Mouse (Mus musculus): Measurements from ENCODE around the gene Col1a1. TPM values are rescaled to one million over a fixed set of nuclear protein-coding genes. Genes with fewer than 3 reads are reported as not detected.
"Not testable (repeated sequence)": the region's sequence is repeated elsewhere in the genome, so short reads cannot be mapped to it uniquely, and the experiment has no call there.

Gene Col1a1
- total RNA-seq, 2 experiments from 2014 or later: 53.2 to 64.0 TPM

DNA sequence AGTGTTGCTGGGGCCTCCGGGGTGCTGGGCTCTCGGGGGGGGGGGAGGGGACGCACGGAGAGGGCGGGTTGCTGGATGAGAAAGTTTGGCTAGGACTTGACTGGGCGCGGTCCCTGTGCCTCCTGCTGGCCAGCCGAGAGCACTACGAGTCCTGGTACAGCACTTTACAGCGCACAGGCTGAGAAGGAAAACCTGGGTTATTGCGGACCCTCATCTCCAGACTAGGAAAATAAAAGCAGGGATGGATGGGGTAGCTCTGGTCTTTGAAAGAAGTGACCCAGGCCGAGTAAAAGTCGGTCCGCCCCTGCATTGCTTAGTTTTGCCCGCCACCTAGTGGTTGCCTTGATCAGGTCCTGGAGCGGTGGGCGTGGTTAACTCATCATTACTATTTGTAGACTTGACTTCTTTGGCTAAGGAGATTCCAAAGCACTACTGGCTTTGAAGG is 849 bp downstream of the Col1a1 start:
- intact Hi-C loops (cut with DNase I): loop anchor here (1.0 to 5.0 kb wide), 3 partner anchors 71 to 206 kb away; no protein-coding TSS in a partner anchor
- peak; percentile 80 to 91 for DNase-seq (ENCODE audit: extremely low spot score in 1 of 2, low spot score in 2 of 2)

GRCm38 (mm10) chr11:94937335-94937781 is 1.3 kb downstream of the Col1a1 start:
- DNase-seq (ENCODE audit: extremely low spot score in 1 of 2, low spot score in 2 of 2): peak; percentile 70 to 74
- intact Hi-C loops (cut with DNase I): loop anchor here (1.0 to 5.0 kb wide), 3 partner anchors 71 to 207 kb away; no protein-coding TSS in a partner anchor

- intact Hi-C loops (cut with DNase I): loop anchor here (1.0 to 5.0 kb wide), 3 partner anchors 71 to 207 kb away; no protein-coding TSS in a partner anchor
- no peak for DNase-seq (ENCODE audit: extremely low spot score in 1 of 2, low spot score in 2 of 2)
Observed at GRCm38 (mm10) chr11:94937787-94938186, 1.8 kb downstream of the Col1a1 start.

GRCm38 (mm10) chr11:94938296-94938695 is 2.3 kb downstream of the Col1a1 start:
- intact Hi-C loops (cut with DNase I): loop anchor here (5.0 kb wide), 1 partner anchor 151 kb away; no protein-coding TSS in a partner anchor
- peak in 1 of 2 experiments; percentile 37 for DNase-seq (ENCODE audit: extremely low spot score in 1 of 2, low spot score in 2 of 2)

DNA sequence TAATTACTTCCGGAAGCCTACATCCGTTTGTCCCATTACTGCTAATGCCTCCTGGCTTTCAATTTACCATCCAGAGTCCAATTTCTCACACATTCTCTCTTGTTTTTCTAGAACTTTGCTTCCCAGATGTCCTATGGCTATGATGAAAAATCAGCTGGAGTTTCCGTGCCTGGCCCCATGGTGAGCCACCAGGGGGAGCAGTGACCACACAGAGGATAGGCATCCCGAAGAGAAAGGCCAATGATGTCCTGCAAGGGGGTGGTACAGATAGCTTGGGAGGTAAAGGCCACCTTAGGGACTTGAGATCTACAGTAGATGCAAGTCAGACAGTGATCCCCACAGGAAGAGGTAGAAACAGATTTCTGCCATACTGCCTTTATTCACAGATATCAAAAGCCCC is 3.3 kb downstream of the Col1a1 start:
- intact Hi-C loops (cut with DNase I): loop anchor here (1.0 to 5.0 kb wide), 2 partner anchors 30 to 152 kb away; no protein-coding TSS in a partner anchor
- peak; percentile 41 to 79 for DNase-seq (ENCODE audit: extremely low spot score in 1 of 2, low spot score in 2 of 2)

- intact Hi-C loops (cut with DNase I): no loop called here
- DNase-seq (ENCODE audit: extremely low spot score in 1 of 2, low spot score in 2 of 2): peak in 1 of 2 experiments; percentile 31
Observed at GRCm38 (mm10) chr11:94941121-94941520, 5.1 kb downstream of the Col1a1 start.

DNA sequence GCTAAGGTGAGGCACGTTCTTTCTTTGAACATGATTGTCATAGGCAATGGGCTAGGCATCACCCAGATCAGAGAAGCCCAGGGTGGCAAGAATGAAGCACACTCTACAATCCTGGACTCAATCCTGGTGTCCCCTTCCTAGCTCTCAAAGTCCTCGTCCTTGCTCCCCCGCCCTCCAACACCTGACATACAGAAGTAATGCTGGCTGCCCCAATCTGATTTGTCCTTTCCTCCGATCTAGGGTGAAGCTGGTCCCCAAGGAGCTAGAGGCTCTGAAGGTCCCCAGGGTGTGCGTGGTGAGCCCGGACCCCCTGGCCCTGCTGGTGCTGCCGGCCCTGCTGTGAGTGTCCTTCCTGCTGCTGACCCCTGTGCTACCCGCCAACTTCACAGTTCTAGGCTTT is 5.8 kb downstream of the Col1a1 start:
- intact Hi-C loops (cut with DNase I): no loop called here
- DNase-seq (ENCODE audit: extremely low spot score in 1 of 2, low spot score in 2 of 2): no peak

GRCm38 (mm10) chr11:94942282-94943023 is 6.4 kb downstream of the Col1a1 start:
- intact Hi-C loops (cut with DNase I): no loop called here
- peak in 1 of 2 experiments; percentile 52 for DNase-seq (ENCODE audit: extremely low spot score in 1 of 2, low spot score in 2 of 2)

DNA sequence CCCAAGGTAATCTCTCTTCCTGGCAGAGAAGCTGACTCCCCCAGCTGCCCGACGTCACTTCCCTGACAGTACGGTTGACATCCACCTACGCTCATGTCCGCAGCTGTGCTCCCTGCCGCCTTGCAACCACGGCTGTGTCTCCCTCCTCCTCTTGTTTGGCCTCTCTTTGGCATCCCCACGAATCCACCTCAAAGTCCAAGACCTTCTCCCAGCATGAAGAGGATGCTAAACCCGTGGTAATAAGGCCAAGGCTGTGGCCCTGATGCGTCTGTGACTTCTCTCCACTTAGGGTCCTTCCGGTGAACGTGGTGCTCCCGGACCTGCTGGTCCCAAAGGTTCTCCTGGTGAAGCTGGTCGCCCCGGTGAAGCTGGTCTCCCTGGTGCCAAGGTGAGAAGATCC is 7.0 kb downstream of the Col1a1 start:
- intact Hi-C loops (cut with DNase I): no loop called here
- DNase-seq (ENCODE audit: extremely low spot score in 1 of 2, low spot score in 2 of 2): no peak

DNA sequence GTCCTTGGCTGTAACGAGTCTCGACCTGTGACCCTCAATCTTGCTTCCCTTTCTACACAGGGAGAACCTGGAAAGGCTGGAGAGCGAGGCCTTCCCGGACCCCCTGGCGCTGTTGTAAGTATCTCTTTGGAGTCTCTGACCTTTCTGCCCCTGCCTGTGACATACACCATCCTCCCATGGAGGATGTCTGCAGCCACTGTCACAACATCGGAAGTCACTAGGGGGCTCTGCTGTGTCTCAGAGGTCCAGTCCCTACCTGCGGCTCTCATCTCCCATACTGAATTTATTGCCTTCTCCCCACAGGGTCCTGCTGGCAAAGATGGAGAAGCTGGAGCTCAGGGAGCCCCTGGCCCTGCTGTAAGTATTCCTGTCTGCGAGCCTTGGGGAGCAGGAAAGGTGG is 8.3 kb downstream of the Col1a1 start:
- intact Hi-C loops (cut with DNase I): no loop called here
- no peak for DNase-seq (ENCODE audit: extremely low spot score in 1 of 2, low spot score in 2 of 2)

DNA sequence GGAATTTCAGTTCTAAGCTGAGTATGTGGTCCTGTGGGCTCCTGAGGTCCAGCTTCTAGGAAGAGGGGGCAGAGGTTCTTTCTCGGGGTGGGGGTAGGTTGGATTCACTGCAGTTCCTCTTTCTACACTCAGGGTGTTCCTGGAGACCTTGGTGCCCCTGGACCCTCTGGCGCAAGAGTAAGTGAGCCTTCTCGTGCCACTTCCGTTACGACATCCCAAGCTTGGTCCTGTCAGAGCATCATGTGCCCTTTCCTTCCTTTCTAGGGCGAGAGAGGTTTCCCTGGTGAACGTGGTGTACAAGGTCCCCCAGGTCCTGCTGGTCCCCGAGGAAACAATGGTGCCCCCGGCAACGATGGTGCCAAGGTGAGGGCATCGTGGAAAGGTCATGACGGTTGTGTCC is 9.2 kb downstream of the Col1a1 start:
- intact Hi-C loops (cut with DNase I): no loop called here
- no peak for DNase-seq (ENCODE audit: extremely low spot score in 1 of 2, low spot score in 2 of 2)

GRCm38 (mm10) chr11:94952169-94952568 is 16.1 kb downstream of the Col1a1 start:
- intact Hi-C loops (cut with DNase I): no loop called here
- no peak for DNase-seq (ENCODE audit: extremely low spot score in 1 of 2, low spot score in 2 of 2)

GRCm38 (mm10) chr11:94955103-94955502 is 19.1 kb downstream of the Col1a1 start:
- DNase-seq (ENCODE audit: extremely low spot score in 1 of 2, low spot score in 2 of 2): no peak
- intact Hi-C loops (cut with DNase I): no loop called here

GRCm38 (mm10) chr11:94957693-94958064 is 21.7 kb downstream of the Col1a1 start:
- DNase-seq (ENCODE audit: extremely low spot score in 1 of 2, low spot score in 2 of 2): no peak
- intact Hi-C loops (cut with DNase I): no loop called here

DNA sequence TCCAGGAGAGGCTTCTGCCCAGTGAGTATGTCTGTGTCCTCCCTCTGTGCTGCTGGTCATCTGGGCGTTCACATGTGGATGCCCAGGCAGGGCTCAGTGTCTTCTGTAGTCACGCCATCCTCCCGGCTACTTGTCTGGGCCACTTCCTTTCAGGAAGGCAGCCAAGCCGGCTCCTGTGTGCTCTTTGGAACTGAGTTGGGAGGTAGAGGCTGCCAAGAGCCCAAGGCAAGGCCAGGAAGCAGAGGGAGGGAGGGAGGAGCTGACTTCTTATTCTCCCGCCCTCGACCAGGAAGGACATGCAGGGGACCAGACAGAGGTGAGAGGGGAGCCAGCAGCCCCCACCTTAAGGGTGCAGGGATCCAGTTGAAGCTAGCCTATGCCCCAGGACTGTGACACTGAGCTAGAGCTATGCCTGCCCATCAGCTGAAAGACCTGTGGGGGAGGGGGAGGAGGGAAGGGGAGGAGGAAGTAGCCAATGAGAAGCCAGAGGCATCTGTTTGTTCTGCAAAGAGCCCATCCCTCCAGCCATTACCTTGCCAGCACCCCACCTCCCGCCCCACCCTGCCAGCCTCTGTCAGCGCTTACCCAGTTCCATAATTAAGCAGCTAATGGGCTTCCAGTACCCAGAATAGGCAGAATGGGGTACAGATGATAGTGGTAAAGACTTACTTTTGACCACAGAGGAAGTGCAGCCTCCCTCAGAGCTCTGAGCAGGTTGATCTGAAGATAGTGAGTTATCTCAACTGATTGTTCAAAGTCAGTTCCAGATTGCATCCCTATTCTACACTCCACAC is 22.2 kb downstream of the Col1a1 start:
- peak; percentile 55 to 84 for DNase-seq (ENCODE audit: extremely low spot score in 1 of 2, low spot score in 2 of 2)
- intact Hi-C loops (cut with DNase I): no loop called here

GRCm38 (mm10) chr11:94962534-94963101 is 26.6 kb downstream of the Col1a1 start:
- DNase-seq (ENCODE audit: extremely low spot score in 1 of 2, low spot score in 2 of 2): no peak
- intact Hi-C loops (cut with DNase I): no loop called here

DNA sequence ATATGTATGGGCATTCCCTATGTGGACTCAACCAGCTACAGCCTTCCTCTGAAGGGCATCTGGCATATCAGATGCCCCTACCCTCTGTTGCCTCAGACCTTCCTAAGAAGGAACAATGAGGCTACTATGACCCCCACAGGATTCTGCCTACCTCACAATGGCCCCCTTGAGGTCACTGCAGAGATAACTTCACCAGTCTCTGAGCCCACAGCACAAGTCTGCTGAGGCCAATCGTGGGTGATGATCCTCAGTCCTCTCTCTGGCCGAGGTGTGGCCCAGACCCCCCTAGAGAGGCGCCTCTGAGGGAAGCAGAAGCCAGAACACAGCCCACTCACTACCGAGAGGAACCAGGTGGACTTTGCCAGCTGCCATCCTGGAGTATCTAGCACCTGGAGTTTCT is 31.4 kb downstream of the Col1a1 start, which contains the start of gene Hils1:
Hils1 (plus strand) TSS at position 175 of the 400 bp plus-strand sequence.
- intact Hi-C loops (cut with DNase I): no loop called here
- no peak for DNase-seq (ENCODE audit: extremely low spot score in 1 of 2, low spot score in 2 of 2)

- intact Hi-C loops (cut with DNase I): no loop called here
- peak in 1 of 2 experiments; percentile 34 for DNase-seq (ENCODE audit: extremely low spot score in 1 of 2, low spot score in 2 of 2)
Observed at GRCm38 (mm10) chr11:94968187-94968586, 32.2 kb downstream of the Col1a1 start.

DNA sequence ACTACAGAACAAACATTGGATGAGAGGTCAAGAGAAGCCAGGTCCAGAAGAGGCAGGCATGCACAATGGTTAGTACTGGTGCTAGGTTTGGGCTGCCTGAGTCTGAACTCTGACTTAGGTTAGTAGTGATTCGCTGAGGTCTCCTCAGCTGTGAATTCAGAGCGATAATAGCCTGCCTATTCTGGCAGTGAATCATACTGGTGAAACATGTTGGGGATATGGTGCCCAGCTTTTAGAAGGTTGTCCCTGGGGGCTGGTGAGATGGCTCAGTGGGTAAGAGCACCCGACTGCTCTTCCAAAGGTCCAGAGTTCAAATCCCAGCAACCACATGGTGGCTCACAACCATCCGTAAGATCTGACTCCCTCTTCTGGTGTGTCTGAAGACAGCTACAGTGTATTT is 33.7 kb downstream of the Col1a1 start:
- DNase-seq (ENCODE audit: extremely low spot score in 1 of 2, low spot score in 2 of 2): not testable (repeated sequence)
- intact Hi-C loops (cut with DNase I): loop anchor here (1.0 to 2.0 kb wide), 2 partner anchors 30 to 239 kb away; no protein-coding TSS in a partner anchor
